Mouse (Mus musculus) lung, postnatal 36 days (tissue): ENCODE measurements around the gene Wnt9a.

Experiments
- DNase-seq: peaks from one replicate; pipeline ENCODE4 v3.0.0; 2022; ENCODE audit warnings: mixed read lengths

The Wnt9a gene

GRCm38 (mm10) chr11:59305008-59305820 lies 1.5 kb upstream of the Wnt9a start:
- DNase-seq, result no peak

- DNase-seq, result no peak
Measured at GRCm38 (mm10) chr11:59305821-59306215, 910 bp upstream of the Wnt9a start.

- peak; percentile 90 for DNase-seq
Measured at GRCm38 (mm10) chr11:59307422-59308163, 865 bp downstream of the Wnt9a start.

GRCm38 (mm10) chr11:59308164-59308542 lies 1.4 kb downstream of the Wnt9a start:
- DNase-seq, result no peak

- DNase-seq, result no peak
Measured at GRCm38 (mm10) chr11:59308625-59309024, 1.9 kb downstream of the Wnt9a start.

- peak; percentile 72 for DNase-seq
Measured at GRCm38 (mm10) chr11:59309106-59309805, 2.5 kb downstream of the Wnt9a start.

GRCm38 (mm10) chr11:59309976-59310375 lies 3.2 kb downstream of the Wnt9a start:
- no peak for DNase-seq

- no peak for DNase-seq
Measured at GRCm38 (mm10) chr11:59312060-59312459, 5.3 kb downstream of the Wnt9a start.

GRCm38 (mm10) chr11:59312501-59312900 lies 5.8 kb downstream of the Wnt9a start:
- no peak for DNase-seq

GRCm38 (mm10) chr11:59313029-59313811 lies 6.5 kb downstream of the Wnt9a start:
- peak; percentile 32 for DNase-seq

GRCm38 (mm10) chr11:59313944-59314343 lies 7.2 kb downstream of the Wnt9a start:
- no peak for DNase-seq

- no peak for DNase-seq
Measured at GRCm38 (mm10) chr11:59316517-59316916, 9.8 kb downstream of the Wnt9a start.

- no peak for DNase-seq
Measured at GRCm38 (mm10) chr11:59322988-59323387, 16.3 kb downstream of the Wnt9a start.

- DNase-seq, result no peak
Measured at GRCm38 (mm10) chr11:59324777-59325176, 18.0 kb downstream of the Wnt9a start.

GRCm38 (mm10) chr11:59327625-59328024 lies 20.9 kb downstream of the Wnt9a start:
- DNase-seq, result no peak

- DNase-seq, result no peak
Measured at GRCm38 (mm10) chr11:59329616-59330015, 22.9 kb downstream of the Wnt9a start.

- DNase-seq, result peak; percentile 87
Measured at GRCm38 (mm10) chr11:59330560-59330959, 23.8 kb downstream of the Wnt9a start.

- no peak for DNase-seq
Measured at GRCm38 (mm10) chr11:59331167-59331869, 24.6 kb downstream of the Wnt9a start.

GRCm38 (mm10) chr11:59332938-59333337 lies 26.2 kb downstream of the Wnt9a start:
- no peak for DNase-seq

- DNase-seq, result no peak
Measured at GRCm38 (mm10) chr11:59335150-59335549, 28.4 kb downstream of the Wnt9a start.

- DNase-seq, result no peak
Measured at GRCm38 (mm10) chr11:59335942-59336341, 29.2 kb downstream of the Wnt9a start.

GRCm38 (mm10) chr11:59336381-59336780 lies 29.7 kb downstream of the Wnt9a start:
- no peak for DNase-seq
